Mouse (Mus musculus) heart, embryonic 13.5 days (tissue): ENCODE results near the gene Gemin5. TPM values are rescaled to one million over a fixed set of nuclear protein-coding genes. Genes with fewer than 3 reads are reported as not detected.
"Not testable (repeated sequence)": the region's sequence is repeated elsewhere in the genome, so short reads cannot be mapped to it uniquely, and the experiment has no call there.

Experiments
- ATAC-seq: fragments of 200-750 bp; cut with Nextera tagmentation; 2 replicates; pipeline ENCODE4 v1.8.0; 2017; ENCODE audit warnings: moderate TSS enrichment; ENCODE audit not compliant: insufficient number of reproducible peaks, low FRiP score, low TSS enrichment; ENCODE audit errors: extremely low read depth
- H3K27ac ChIP-seq: fragments of 300-500 bp; sonication (generic); replicated peaks from 2 replicates; pipeline ENCODE4 v1.5.1; 2015; ENCODE audit warnings: moderate library complexity, mild to moderate bottlenecking, inconsistent platforms
- H3K27me3 ChIP-seq: fragments of 300-500 bp; sonication (generic); replicated peaks from 2 replicates; pipeline ENCODE4 v1.6.1; 2015; ENCODE audit warnings: mild to moderate bottlenecking, inconsistent platforms
- H3K36me3 ChIP-seq: fragments of 300-500 bp; sonication (generic); 2 replicates; pipeline ENCODE4 v1.6.1; 2015; ENCODE audit warnings: mild to moderate bottlenecking, inconsistent platforms
- H3K4me1 ChIP-seq: fragments of 300-500 bp; sonication (generic); 2 replicates; pipeline ENCODE4 v1.6.1; 2015; ENCODE audit warnings: inconsistent platforms
- H3K4me2 ChIP-seq: fragments of 300-500 bp; sonication (generic); 2 replicates; pipeline ENCODE4 v1.6.1; 2015; ENCODE audit warnings: inconsistent platforms, mild to moderate bottlenecking, moderate library complexity
- H3K4me3 ChIP-seq: fragments of 300-500 bp; sonication (generic); 2 replicates; pipeline ENCODE4 v1.5.1; 2015; ENCODE audit warnings: moderate library complexity, mild to moderate bottlenecking, inconsistent platforms
- H3K9ac ChIP-seq: fragments of 300-500 bp; sonication (generic); 2 replicates; pipeline ENCODE4 v1.6.1; 2015; ENCODE audit warnings: inconsistent platforms, mild to moderate bottlenecking, moderate library complexity
- H3K9me3 ChIP-seq: fragments of 300-500 bp; sonication (generic); 2 replicates; pipeline ENCODE4 v1.6.1; 2016; ENCODE audit warnings: inconsistent platforms
- WGBS: fragments of 180-500 bp; shearing (Covaris S2); methylation state at CpG from one replicate; pipeline ENCODE4 v1.1.7; 2015; ENCODE audit warnings: mixed read lengths; 5-methylcytosine and 5-hydroxymethylcytosine counted together
- polyA plus RNA-seq: library from polyadenylated mRNA; unstranded; fragments of >200 nt; fragmentation: Nextera tagmentation; extraction: Ambion mirVana; gene quantifications from 2 replicates; pipeline ENCODE4 v1.2.1, GENCODE M21; 2015

Gene Gemin5
- polyA plus RNA-seq, 1 experiment from 2014 or later = 13.5 TPM

GRCm38 (mm10) chr11:58107009-58107408, 61.3 kb downstream of the Gemin5 start:
- H3K4me3 ChIP-seq = no peak overlapping the region
- no peak for ATAC-seq
- no peak overlapping the region for H3K9ac ChIP-seq
- H3K9me3 ChIP-seq = no peaks in the 10 kb centered on the region
- H3K4me1 ChIP-seq = peaks cover 32% of the 10 kb centered on the region
- H3K4me2 ChIP-seq = no peak overlapping the region
- H3K36me3 ChIP-seq = peaks cover 29% of the 10 kb centered on the region
- 63% methylated on average over 3 of the region's 3 CpGs for WGBS
- no peaks in the 10 kb centered on the region for H3K27me3 ChIP-seq
- no peak overlapping the region for H3K27ac ChIP-seq

GRCm38 (mm10) chr11:58104351-58104791, 64.0 kb downstream of the Gemin5 start:
- WGBS = under 1% methylated on average over 24 of the region's 24 CpGs
- ATAC-seq = peak; percentile 34; the same call in 1 of the 2 replicates
- peak overlapping the region; percentile 97 for H3K4me3 ChIP-seq

GRCm38 (mm10) chr11:58103697-58104306, 64.5 kb downstream of the Gemin5 start, which contains the start of gene Cnot8:
Gene Cnot8 (plus strand): TSS chr11:58104153.
- Histone ChIP-seq H3K9me3 (no peaks in the 10 kb centered on the region), H3K4me1 (peaks cover 32% of the 10 kb centered on the region), H3K4me3 (peak within 1 kb of the TSS; percentile 97), H3K36me3 (no peaks in the 10 kb centered on the region), H3K27me3 (peaks cover 6% of the 10 kb centered on the region), H3K27ac (peak within 1 kb of the TSS; percentile 93), H3K9ac (peak within 1 kb of the TSS; percentile 98), H3K4me2 (peak within 1 kb of the TSS; percentile 88)
- ATAC-seq = peak; percentile 91
- WGBS = under 1% methylated on average over 55 of the region's 55 CpGs

More at GRCm38 (mm10) chr11:58104351-58104791, 64.0 kb downstream of the Gemin5 start:
- Histone ChIP-seq H3K27ac (peak overlapping the region; percentile 93), H3K4me2 (peak overlapping the region; percentile 88), H3K9ac (peak overlapping the region; percentile 98), H3K9me3 (no peaks in the 10 kb centered on the region), H3K4me1 (peaks cover 32% of the 10 kb centered on the region), H3K36me3 (peaks cover 3% of the 10 kb centered on the region; the same call in 1 of the 2 replicates), H3K27me3 (no peaks in the 10 kb centered on the region)

- H3K9ac ChIP-seq = peak overlapping the region; percentile 79
- peaks cover 34% of the 10 kb centered on the region for H3K4me1 ChIP-seq
- peak overlapping the region; percentile 88 for H3K4me2 ChIP-seq
- peaks cover 11% of the 10 kb centered on the region for H3K27me3 ChIP-seq
- H3K27ac ChIP-seq = peak overlapping the region; percentile 60
- H3K36me3 ChIP-seq = no peaks in the 10 kb centered on the region
- H3K4me3 ChIP-seq = peak overlapping the region; percentile 97
- WGBS = 57% methylated on average over 13 of the region's 13 CpGs
- no peaks in the 10 kb centered on the region for H3K9me3 ChIP-seq
- 0 out of 2 replicates have a peak, but pooled peaks have one; percentile 12 for ATAC-seq
Measured at GRCm38 (mm10) chr11:58103344-58103653, 65.0 kb downstream of the Gemin5 start.

GRCm38 (mm10) chr11:58102581-58103343, 65.6 kb downstream of the Gemin5 start:
- Histone ChIP-seq H3K27me3 (peaks cover 15% of the 10 kb centered on the region), H3K4me2 (peak overlapping the region; percentile 88), H3K4me3 (peak overlapping the region; percentile 97), H3K9ac (peak overlapping the region; percentile 79), H3K36me3 (no peaks in the 10 kb centered on the region), H3K4me1 (peaks cover 35% of the 10 kb centered on the region), H3K9me3 (no peaks in the 10 kb centered on the region), H3K27ac (peak overlapping the region; percentile 60; the same call in 1 of the 2 replicates)
- WGBS = 84% methylated on average over 9 of the region's 9 CpGs
- ATAC-seq = no peak

- Histone ChIP-seq H3K4me1 (peaks cover 29% of the 10 kb centered on the region), H3K27me3 (peaks cover 19% of the 10 kb centered on the region), H3K9ac (no peak overlapping the region), H3K4me3 (no peak overlapping the region), H3K27ac (no peak overlapping the region), H3K36me3 (no peaks in the 10 kb centered on the region), H3K9me3 (no peaks in the 10 kb centered on the region), H3K4me2 (no peak overlapping the region)
- WGBS = 78% methylated on average over 3 of the region's 3 CpGs
- no peak for ATAC-seq
Measured at GRCm38 (mm10) chr11:58102146-58102545, 66.2 kb downstream of the Gemin5 start.

- Histone ChIP-seq H3K4me1 (peaks cover 27% of the 10 kb centered on the region), H3K27me3 (peaks cover 28% of the 10 kb centered on the region), H3K9ac (no peak overlapping the region), H3K4me2 (no peak overlapping the region), H3K27ac (no peak overlapping the region), H3K9me3 (no peaks in the 10 kb centered on the region), H3K4me3 (no peak overlapping the region), H3K36me3 (no peaks in the 10 kb centered on the region)
- WGBS = 74% methylated on average over 4 of the region's 4 CpGs
- ATAC-seq = no peak
Measured at GRCm38 (mm10) chr11:58101194-58101720, 67.1 kb downstream of the Gemin5 start.

GRCm38 (mm10) chr11:58100006-58100405, 68.3 kb downstream of the Gemin5 start:
- no peak overlapping the region for H3K27ac ChIP-seq
- H3K4me1 ChIP-seq = peaks cover 21% of the 10 kb centered on the region
- H3K4me3 ChIP-seq = no peak overlapping the region
- H3K9me3 ChIP-seq = no peaks in the 10 kb centered on the region
- ATAC-seq = no peak
- no peaks in the 10 kb centered on the region for H3K36me3 ChIP-seq
- H3K4me2 ChIP-seq = no peak overlapping the region
- no peak overlapping the region for H3K9ac ChIP-seq
- peaks cover 33% of the 10 kb centered on the region for H3K27me3 ChIP-seq
- WGBS = 90% methylated on average over 2 of the region's 2 CpGs

GRCm38 (mm10) chr11:58098366-58098720, 70.0 kb downstream of the Gemin5 start:
- H3K4me3 ChIP-seq = peak overlapping the region; percentile 54
- not testable (repeated sequence) for ATAC-seq

GRCm38 (mm10) chr11:58097621-58098365, 70.5 kb downstream of the Gemin5 start:
- Histone ChIP-seq H3K27ac (no peak overlapping the region), H3K4me3 (peak overlapping the region; percentile 54), H3K9me3 (no peaks in the 10 kb centered on the region), H3K27me3 (peaks cover 33% of the 10 kb centered on the region), H3K4me1 (peaks cover 15% of the 10 kb centered on the region), H3K36me3 (no peaks in the 10 kb centered on the region), H3K9ac (peak overlapping the region; percentile 79), H3K4me2 (peak overlapping the region; percentile 83)
- no peak for ATAC-seq
- under 1% methylated on average over 34 of the region's 38 CpGs for whole genome bisulfite sequencing

More at GRCm38 (mm10) chr11:58098366-58098720, 70.0 kb downstream of the Gemin5 start:
- Histone ChIP-seq H3K4me1 (peaks cover 14% of the 10 kb centered on the region), H3K27me3 (peaks cover 33% of the 10 kb centered on the region), H3K4me2 (peak overlapping the region; percentile 83)
- not testable (repeated sequence) for H3K9me3 ChIP-seq, H3K27ac ChIP-seq, H3K36me3 ChIP-seq, H3K9ac ChIP-seq
- 62% methylated on average over 5 of the region's 5 CpGs for WGBS
